Mouse (Mus musculus) midbrain, embryonic 11.5 days (tissue): ENCODE measurements around the gene Phrf1. TPM values are rescaled to one million over a fixed set of nuclear protein-coding genes. Genes with fewer than 3 reads are reported as not detected.

ENCODE experiments used
- ATAC-seq: fragments of 200-750 bp; cut with Nextera tagmentation; 2 replicates; pipeline ENCODE4 v1.8.0; 2017; ENCODE audit warnings: moderate TSS enrichment, moderate library complexity; ENCODE audit not compliant: low FRiP score
- DNase-seq: peaks from one replicate; pipeline ENCODE4 v3.0.0; 2015; ENCODE audit warnings: low spot score; ENCODE audit errors: missing footprints
- H3K27ac ChIP-seq: fragments of 300-500 bp; sonication (generic); 2 replicates; pipeline ENCODE4 v1.5.1; 2014; ENCODE audit warnings: low read depth, low read length
- H3K27me3 ChIP-seq: fragments of 300-500 bp; sonication (generic); 2 replicates; pipeline ENCODE4 v1.6.1; 2014; ENCODE audit warnings: mild to moderate bottlenecking, low read length, moderate library complexity, mixed read lengths; ENCODE audit not compliant: control insufficient read depth, insufficient read depth
- H3K36me3 ChIP-seq: fragments of 300-500 bp; sonication (generic); 2 replicates; pipeline ENCODE4 v1.6.1; 2014; ENCODE audit warnings: mild to moderate bottlenecking, low read length, moderate library complexity, mixed read lengths; ENCODE audit not compliant: control insufficient read depth, insufficient read depth
- H3K4me1 ChIP-seq: fragments of 300-500 bp; sonication (generic); 2 replicates; pipeline ENCODE4 v1.6.1; 2014; ENCODE audit warnings: low read length; ENCODE audit not compliant: control insufficient read depth, insufficient read depth
- H3K4me2 ChIP-seq: fragments of 300-500 bp; sonication (generic); 2 replicates; pipeline ENCODE4 v1.6.1; 2014; ENCODE audit warnings: mild to moderate bottlenecking, moderate library complexity
- H3K4me3 ChIP-seq: fragments of 300-500 bp; sonication (generic); 2 replicates; pipeline ENCODE4 v1.5.1; 2014; ENCODE audit warnings: low read depth, low read length
- H3K9ac ChIP-seq: fragments of 300-500 bp; sonication (generic); 2 replicates; pipeline ENCODE4 v1.6.1; 2014; ENCODE audit warnings: low read length
- H3K9me3 ChIP-seq: fragments of 300-500 bp; sonication (generic); 2 replicates; pipeline ENCODE4 v1.6.1; 2016; ENCODE audit warnings: low read length; ENCODE audit not compliant: control insufficient read depth
- WGBS: fragments of 180-500 bp; shearing (Covaris S2); extraction: QIAGEN DNeasy Blood & Tissue Kit; methylation state at CpG from one replicate; pipeline ENCODE4 v1.1.7; 2014; 5-methylcytosine and 5-hydroxymethylcytosine counted together
- polyA plus RNA-seq: library from polyadenylated mRNA; unstranded; fragments of >200 nt; fragmentation: Nextera tagmentation; extraction: Ambion mirVana; gene quantifications from 2 replicates; pipeline ENCODE4 v1.2.1, GENCODE M21; 2014

Gene Phrf1
- polyA plus RNA-seq, 1 experiment from 2014 or later = 78.3 TPM

DNA sequence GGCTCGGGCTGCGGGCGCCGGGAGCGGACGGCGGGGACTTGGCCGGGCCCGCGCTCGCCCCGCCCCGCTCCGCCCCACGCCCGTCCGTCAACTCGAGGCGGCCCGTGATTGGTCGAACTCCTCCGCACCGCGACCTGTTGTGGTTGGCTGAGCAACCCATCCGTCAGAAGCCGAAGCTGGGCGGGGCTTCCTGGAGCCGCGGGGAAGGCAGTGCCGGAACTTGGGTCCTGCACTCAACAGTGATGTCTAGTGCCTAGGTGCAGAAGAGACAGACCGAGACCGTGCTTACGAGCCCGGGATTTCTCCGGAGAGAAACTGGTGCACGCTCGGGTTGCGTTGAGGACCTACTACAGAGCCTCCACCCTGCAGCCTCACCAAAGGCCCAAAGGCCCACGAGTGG, 34.6 kb upstream of the Phrf1 start, which contains the start of the genes Hras and Lrrc56:
Gene Hras (minus strand): TSS at position 58 of the 400 bp plus-strand sequence.
Gene Lrrc56 (plus strand): TSS at position 210 of the 400 bp plus-strand sequence.
- 1% methylated on average over 32 of the region's 39 CpGs for WGBS
- peaks cover 10% of the 10 kb centered on the region for H3K4me1 ChIP-seq
- ATAC-seq (peak; percentile 95), DNase-seq (peak; percentile 99)
- H3K9ac ChIP-seq = peak within 1 kb of the TSS; percentile 78
- H3K9me3 ChIP-seq = no peaks in the 10 kb centered on the region
- no peaks in the 10 kb centered on the region for H3K27me3 ChIP-seq
- peaks cover 4% of the 10 kb centered on the region; the same call in 1 of the 2 replicates for H3K36me3 ChIP-seq
- H3K4me2 ChIP-seq = peak within 1 kb of the TSS; percentile 99
- peak within 1 kb of the TSS; percentile 71 for H3K27ac ChIP-seq
- peak within 1 kb of the TSS; percentile 92 for H3K4me3 ChIP-seq

DNA sequence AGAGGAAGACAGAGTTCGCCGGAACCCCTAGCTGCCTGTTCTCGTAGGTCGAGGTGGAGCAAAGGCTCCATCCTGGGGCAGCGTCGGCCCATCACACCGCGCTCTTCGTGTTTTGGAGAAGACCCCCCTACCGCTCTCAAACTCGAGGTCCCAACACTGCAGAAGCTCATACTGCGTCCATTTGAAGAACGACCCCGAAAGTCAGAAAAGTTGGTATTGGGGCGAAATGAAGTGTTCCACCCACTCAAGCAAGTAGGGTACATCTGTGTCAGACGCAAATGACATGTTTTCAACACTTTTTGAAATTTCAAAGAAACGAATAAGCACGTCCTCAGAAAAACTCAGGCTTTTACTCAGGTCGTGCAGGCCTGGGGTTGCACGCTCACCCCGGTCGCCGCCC, 34.2 kb upstream of the Phrf1 start:
- no peaks in the 10 kb centered on the region for H3K27me3 ChIP-seq
- H3K9me3 ChIP-seq = no peaks in the 10 kb centered on the region
- peak overlapping the region; percentile 34 for H3K9ac ChIP-seq
- H3K27ac ChIP-seq = peak overlapping the region; percentile 71
- H3K4me3 ChIP-seq = peak overlapping the region; percentile 92
- peaks cover 10% of the 10 kb centered on the region for H3K4me1 ChIP-seq
- no peak for DNase-seq
- peak overlapping the region; percentile 99 for H3K4me2 ChIP-seq
- 0% methylated on average over 23 of the region's 23 CpGs for WGBS
- ATAC-seq = no peak
- peaks cover 4% of the 10 kb centered on the region; the same call in 1 of the 2 replicates for H3K36me3 ChIP-seq

DNA sequence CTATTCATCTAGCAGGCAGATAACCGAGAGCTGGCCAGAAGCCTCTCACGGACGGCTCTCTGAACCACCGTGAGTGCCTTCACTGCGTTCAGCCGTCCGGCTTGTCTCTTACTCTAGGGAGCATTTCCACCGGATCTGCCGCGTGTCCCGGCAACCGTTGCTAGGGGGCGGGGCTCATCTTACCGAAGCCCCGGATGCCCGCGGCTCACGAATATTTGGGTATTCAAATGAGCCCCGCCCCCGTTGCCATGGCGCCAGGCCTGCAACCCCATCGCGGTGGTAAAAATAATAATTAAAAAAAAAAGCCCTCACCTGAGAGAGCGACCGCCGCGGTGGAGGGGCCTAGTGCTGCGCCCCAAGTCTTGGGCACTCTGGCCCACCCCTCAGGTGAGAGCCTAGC, 33.8 kb upstream of the Phrf1 start:
- DNase-seq (peak; percentile 99), ATAC-seq (peak; percentile 51)
- Histone ChIP-seq H3K4me1 (peaks cover 10% of the 10 kb centered on the region), H3K4me3 (peak overlapping the region; percentile 92), H3K27ac (peak overlapping the region; percentile 28; the same call in 1 of the 2 replicates), H3K36me3 (peaks cover 4% of the 10 kb centered on the region; the same call in 1 of the 2 replicates), H3K4me2 (peak overlapping the region; percentile 99), H3K27me3 (no peaks in the 10 kb centered on the region), H3K9ac (peak overlapping the region; percentile 48), H3K9me3 (no peaks in the 10 kb centered on the region)
- WGBS = under 1% methylated on average over 28 of the region's 28 CpGs

DNA sequence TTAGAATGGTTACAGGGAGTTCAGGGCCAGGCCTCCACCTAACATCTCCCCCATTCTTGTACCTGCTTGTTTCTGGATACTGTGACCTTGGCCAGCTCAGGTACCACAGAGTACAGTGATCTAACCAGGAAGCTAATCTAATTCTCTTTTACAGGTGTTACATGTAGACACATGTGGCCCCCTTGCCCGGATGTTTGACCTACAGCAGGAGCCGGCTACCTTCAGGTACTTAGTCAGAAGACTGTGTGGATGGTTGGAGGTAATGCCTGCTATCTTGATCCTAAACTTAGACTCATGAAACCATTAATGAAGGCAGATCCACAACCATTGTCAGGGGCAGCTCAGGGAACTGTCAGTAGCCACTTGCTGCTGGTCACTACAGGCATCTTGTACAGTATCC, 32.8 kb upstream of the Phrf1 start:
- Histone ChIP-seq H3K9ac (no peak overlapping the region), H3K27me3 (no peaks in the 10 kb centered on the region), H3K9me3 (no peaks in the 10 kb centered on the region), H3K4me3 (no peak overlapping the region), H3K4me1 (peaks cover 10% of the 10 kb centered on the region), H3K27ac (no peak overlapping the region), H3K4me2 (no peak overlapping the region), H3K36me3 (no peaks in the 10 kb centered on the region; the same call in 1 of the 2 replicates)
- ATAC-seq (no peak), DNase-seq (no peak)
- 97% methylated on average over 2 of the region's 2 CpGs for WGBS

DNA sequence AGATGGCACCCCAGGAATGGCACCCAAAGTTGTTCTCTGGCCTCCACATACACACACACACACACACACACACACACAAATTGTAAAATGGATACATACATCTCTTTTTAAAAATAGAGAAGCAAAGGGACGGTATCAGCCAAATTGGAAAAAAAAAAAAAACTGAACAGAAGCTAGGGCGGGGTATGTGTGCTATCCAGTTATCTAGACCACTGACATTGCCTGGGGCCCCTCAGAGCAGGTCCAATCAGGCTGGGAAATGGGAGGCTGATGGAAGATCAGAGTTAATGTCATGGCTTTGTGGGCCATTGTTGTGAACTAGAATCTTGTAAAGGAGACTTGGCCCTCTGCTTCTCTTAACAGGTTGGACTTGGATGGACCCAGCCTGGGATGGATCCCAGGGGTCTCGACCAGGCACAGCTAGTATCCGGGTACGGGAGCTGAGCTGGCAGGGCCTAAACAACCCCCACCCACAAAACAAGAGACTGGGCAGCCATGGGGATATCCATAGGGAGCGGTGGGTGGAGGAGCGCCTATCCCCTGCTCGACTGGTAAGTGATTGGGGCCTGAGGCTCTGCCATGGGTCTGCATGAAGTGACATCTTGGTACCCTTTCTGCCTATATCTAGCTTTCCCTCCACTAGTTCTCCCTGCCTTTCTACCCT, 31.8 kb upstream of the Phrf1 start:
- Histone ChIP-seq H3K9ac (no peak overlapping the region), H3K4me1 (peaks cover 10% of the 10 kb centered on the region), H3K9me3 (no peaks in the 10 kb centered on the region), H3K4me2 (no peak overlapping the region), H3K27ac (no peak overlapping the region), H3K4me3 (no peak overlapping the region), H3K36me3 (no peaks in the 10 kb centered on the region; the same call in 1 of the 2 replicates), H3K27me3 (no peaks in the 10 kb centered on the region)
- peak; percentile 71 for DNase-seq
- ATAC-seq = no peak
- 89% methylated on average over 8 of the region's 8 CpGs for WGBS

DNA sequence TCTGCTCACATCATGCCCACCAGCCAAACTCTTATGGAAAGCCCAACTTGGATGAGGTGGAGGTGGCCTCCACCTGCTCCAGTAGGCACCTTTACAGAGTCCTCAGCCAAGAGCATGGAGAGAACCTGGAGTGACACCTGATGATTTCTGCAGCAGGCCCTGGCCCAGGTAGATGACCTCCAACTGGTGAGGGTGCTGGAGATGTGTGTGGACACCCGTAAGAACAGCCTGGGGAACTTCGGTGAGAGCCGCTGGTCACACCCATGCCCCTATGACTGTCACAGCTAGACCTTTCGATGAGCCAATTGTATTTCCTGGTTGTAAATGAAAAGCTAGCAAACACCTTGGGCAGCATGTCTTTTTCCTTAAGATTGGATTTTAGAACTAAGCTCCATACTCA, 30.5 kb upstream of the Phrf1 start:
- H3K4me3 ChIP-seq = no peak overlapping the region
- no peak overlapping the region for H3K9ac ChIP-seq
- no peaks in the 10 kb centered on the region for H3K9me3 ChIP-seq
- 92% methylated on average over 4 of the region's 4 CpGs for WGBS
- DNase-seq (peak; percentile 21), ATAC-seq (no peak)
- H3K27ac ChIP-seq = no peak overlapping the region
- H3K4me1 ChIP-seq = peaks cover 4% of the 10 kb centered on the region
- H3K27me3 ChIP-seq = no peaks in the 10 kb centered on the region
- H3K4me2 ChIP-seq = no peak overlapping the region
- no peaks in the 10 kb centered on the region for H3K36me3 ChIP-seq

DNA sequence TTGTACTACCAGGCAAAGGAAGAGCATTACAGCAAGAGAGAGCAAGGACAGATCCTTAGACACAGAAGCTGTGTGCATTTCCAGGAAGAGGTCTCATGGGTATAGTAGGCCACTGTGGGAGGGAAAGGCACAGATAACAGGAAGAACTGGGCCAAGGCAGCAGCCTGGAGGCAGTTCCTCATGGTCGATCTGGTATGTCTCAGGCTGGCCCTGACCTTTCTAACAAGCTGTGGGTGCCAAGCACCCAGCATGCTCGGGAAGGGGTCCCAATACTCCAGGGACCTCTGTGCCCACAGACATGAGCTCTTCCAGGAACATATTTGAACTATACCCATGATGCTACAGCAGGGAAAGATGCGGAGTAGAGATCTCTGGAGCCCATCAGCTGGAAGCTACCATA, 24.0 kb upstream of the Phrf1 start:
- no peak for DNase-seq
- Histone ChIP-seq H3K27ac (no peak overlapping the region), H3K4me1 (no peaks in the 10 kb centered on the region), H3K27me3 (no peaks in the 10 kb centered on the region), H3K4me2 (no peak overlapping the region), H3K9ac (no peak overlapping the region), H3K4me3 (no peak overlapping the region), H3K9me3 (no peaks in the 10 kb centered on the region), H3K36me3 (no peaks in the 10 kb centered on the region)
- WGBS = 72% methylated on average over 3 of the region's 3 CpGs
- no peak for ATAC-seq

DNA sequence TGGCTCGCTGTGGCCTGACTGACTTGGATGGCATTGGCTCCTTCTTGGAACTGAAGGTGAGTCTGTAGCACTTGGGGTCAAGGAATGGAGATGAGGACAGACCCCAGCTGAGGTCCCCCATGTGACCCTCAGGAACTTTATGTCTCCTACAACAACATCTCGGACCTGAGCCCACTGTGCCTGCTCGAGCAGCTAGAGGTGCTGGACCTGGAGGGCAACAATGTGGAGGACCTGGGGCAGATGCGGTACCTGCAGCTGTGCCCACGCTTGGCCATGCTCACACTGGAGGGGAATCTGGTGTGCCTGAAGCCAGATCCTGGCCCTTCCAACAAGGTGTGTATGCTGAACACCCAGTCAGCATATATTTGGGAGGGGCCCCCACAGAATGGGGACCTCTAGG, 23.1 kb upstream of the Phrf1 start:
- Histone ChIP-seq H3K4me1 (no peaks in the 10 kb centered on the region), H3K9me3 (no peaks in the 10 kb centered on the region), H3K9ac (no peak overlapping the region), H3K4me3 (no peak overlapping the region), H3K36me3 (no peaks in the 10 kb centered on the region), H3K4me2 (no peak overlapping the region), H3K27ac (no peak overlapping the region), H3K27me3 (no peaks in the 10 kb centered on the region)
- no peak for DNase-seq
- WGBS = 90% methylated on average over 5 of the region's 5 CpGs
- ATAC-seq = no peak

DNA sequence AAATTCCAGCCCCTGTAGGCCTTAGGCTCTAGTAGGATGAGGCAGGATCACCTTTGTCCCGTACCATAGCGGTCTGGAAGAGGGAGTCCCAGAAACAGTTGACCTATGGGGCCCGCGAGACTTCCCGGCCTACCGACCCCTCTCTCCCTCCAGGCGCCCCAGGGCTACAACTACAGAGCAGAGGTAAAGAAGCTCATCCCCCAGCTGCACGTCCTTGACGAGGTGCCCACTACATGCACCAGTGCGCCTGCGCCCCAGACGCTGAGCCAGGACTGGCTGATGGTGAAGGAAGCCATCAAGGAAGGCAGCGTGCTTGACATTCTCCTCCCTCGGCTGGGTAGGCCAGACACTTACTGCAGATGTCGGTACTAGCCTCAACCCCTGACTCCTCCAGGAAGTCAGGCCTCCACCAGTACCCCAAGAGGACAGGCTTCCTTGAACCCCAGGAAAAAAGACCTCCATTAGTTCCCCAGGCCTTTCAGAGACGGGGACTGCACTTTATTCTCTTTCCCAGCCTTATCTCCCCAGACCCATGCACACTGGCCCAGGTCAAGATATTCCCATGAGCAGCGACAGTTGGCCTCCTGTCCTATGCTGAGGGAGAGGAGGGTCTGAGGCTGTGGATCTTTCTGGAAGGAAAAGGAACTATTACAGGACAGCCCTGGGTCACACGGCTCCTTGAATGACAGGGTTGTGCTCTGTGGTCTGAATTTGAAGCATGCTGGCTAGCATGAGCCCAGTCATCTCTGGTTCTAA, 22.2 kb upstream of the Phrf1 start:
- Histone ChIP-seq H3K9ac (no peak overlapping the region), H3K9me3 (no peaks in the 10 kb centered on the region), H3K4me2 (no peak overlapping the region), H3K27me3 (no peaks in the 10 kb centered on the region), H3K4me3 (no peak overlapping the region), H3K4me1 (no peaks in the 10 kb centered on the region), H3K36me3 (no peaks in the 10 kb centered on the region), H3K27ac (no peak overlapping the region)
- ATAC-seq = no peak
- no peak for DNase-seq
- 89% methylated on average over 18 of the region's 18 CpGs for WGBS
